Mouse (Mus musculus): ENCODE measurements around the gene Prc1. TPM values are rescaled to one million over a fixed set of nuclear protein-coding genes. Genes with fewer than 3 reads are reported as not detected.

The Prc1 gene
- 0.98 and 3.0 TPM in 2 replicates for polyA plus RNA-seq (2012; rRNA removed)

DNA sequence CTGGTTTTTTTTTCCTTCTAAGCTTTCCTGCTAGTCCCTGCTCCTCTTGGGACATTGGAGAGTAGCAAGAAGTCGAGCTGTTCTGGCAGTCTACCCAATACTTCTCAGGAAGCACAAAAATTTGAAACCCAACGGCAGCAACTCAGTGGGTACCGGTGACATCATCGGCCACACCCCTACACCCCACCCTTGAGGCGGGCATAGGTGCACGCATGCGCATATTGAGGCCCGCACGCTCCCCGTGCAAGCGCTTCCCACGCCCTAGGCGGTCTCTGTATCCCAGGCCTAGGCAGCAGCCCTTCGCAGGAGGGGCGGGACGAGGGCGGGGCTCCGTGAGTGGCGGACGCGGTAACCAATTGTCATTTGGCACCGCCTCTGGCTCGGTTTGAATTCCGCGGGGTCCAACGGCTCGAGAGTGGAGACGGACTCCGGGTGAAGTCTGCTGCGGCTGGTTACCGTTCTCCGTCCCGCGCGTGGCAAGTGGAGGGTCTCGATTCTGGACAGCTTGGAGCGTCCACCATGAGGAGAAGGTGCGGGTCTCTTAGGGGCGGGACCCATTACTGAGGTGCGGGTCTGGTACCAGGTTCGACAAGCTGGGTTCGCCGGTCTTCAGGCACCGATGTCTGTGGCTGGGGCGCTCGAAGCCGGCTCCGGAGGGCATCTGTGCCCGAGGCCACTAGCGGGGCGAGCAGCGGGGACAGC is at the start of gene Prc1:
Prc1 (plus strand) TSS at position 389 of the 702 bp plus-strand sequence.
- TF ChIP-seq CTCF (IDR thresholded peaks at IDR 0.05; ENCODE audit: extremely low read depth, insufficient read depth, low read length), result no peak
- no peak for TF ChIP-seq POLR2A (IDR thresholded peaks at IDR 0.05; ENCODE audit: extremely low read depth, insufficient read depth, low read length)
- H3K4me1 ChIP-seq (ENCODE audit: control insufficient read depth, insufficient read depth, low read length), result no peaks in the 10 kb centered on the region
- H3K4me3 ChIP-seq (ENCODE audit: insufficient read depth, low read length), result peak within 1 kb of the TSS; percentile 37
- no peak within 1 kb of the TSS for H3K27ac ChIP-seq (ENCODE audit: insufficient read depth, low read length)

DNA sequence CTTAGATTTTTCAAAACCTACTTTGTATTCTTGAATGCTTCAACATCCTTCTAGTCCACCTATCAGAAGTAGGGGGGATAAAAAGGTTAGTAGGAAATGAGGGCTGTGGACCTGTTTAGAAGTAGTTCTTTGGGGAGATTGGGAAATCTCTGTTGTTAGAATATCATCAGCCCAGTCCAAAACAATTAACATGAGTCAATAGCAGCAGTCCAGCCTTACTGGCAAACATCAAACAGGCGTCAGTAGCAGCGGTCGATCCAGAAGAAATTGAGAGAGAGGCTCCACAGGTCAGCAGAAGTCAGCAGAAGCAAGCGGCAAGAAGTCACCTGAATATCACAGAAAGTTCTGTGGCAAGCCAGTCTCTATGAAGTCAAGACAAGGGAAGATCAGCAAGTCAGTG is 49.4 kb upstream of the Prc1 start:
- Histone ChIP-seq H3K4me3 (ENCODE audit: insufficient read depth, low read length) (no peak overlapping the region), H3K4me1 (ENCODE audit: control insufficient read depth, insufficient read depth, low read length) (no peaks in the 10 kb centered on the region), H3K27ac (ENCODE audit: insufficient read depth, low read length) (no peak overlapping the region)
- no peak for TF ChIP-seq CTCF (IDR thresholded peaks at IDR 0.05; ENCODE audit: extremely low read depth, insufficient read depth, low read length)
- TF ChIP-seq POLR2A (IDR thresholded peaks at IDR 0.05; ENCODE audit: extremely low read depth, insufficient read depth, low read length), result no peak

DNA sequence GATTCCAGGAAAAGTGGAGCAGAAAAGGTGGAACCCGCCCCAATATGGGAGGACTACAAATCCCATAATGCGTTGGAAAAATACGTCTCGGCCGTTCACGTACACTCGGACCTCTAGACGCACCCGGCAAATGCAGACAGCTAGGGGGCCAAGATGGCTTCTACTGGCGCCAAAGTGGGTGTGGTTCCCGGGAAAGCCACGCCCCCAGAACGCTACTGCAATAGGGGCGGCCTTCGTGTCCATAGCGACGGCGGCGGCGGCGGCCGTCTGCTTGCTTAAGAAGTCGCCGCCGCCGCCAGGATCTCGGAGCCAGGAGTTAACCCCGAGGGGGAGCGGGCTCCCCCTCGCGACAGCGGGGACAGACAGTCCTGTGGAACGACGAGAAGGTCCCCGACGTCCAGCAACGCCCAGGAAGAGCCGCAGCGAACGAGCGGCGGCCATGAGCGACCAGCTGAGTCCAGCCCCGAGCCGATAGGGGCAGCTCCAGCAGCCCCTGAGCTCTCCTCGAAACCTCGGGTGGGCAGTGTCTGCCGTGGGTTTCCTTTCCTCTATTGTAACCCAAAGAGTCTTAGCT is 48.0 kb upstream of the Prc1 start, which contains the start of gene Ttll13:
Ttll13 (plus strand) TSS at position 229 of the 574 bp plus-strand sequence.
- H3K4me3 ChIP-seq (ENCODE audit: insufficient read depth, low read length), result peak within 1 kb of the TSS; percentile 50
- no peaks in the 10 kb centered on the region for H3K4me1 ChIP-seq (ENCODE audit: control insufficient read depth, insufficient read depth, low read length)
- 0 out of 2 replicates have a peak within 1 kb of the TSS, but pooled peaks have one; percentile 29 for H3K27ac ChIP-seq (ENCODE audit: insufficient read depth, low read length)
- TF ChIP-seq CTCF (IDR thresholded peaks at IDR 0.05; ENCODE audit: extremely low read depth, insufficient read depth, low read length) (no peak), POLR2A (IDR thresholded peaks at IDR 0.05; ENCODE audit: extremely low read depth, insufficient read depth, low read length) (0 out of 2 replicates have a peak, but pooled peaks have one; percentile 48)

DNA sequence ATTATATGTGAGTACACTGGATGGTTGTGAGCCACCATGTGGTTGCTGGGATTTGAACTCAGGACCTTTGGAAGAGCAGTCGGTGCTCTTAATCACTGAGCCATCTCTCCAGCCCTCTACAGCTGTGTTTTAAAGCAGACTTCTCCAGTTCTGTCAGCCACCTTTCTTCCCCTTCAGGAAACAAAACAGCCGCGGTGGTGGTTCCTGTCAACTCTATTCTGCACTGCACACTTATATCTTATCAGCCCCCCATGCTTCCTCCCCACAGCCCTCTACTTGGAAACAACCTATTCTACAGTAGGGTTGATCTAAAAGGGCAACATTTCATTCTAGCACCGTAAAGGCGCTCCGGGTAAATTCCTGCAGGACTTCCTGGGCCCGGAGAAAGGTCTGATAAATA is 47.4 kb upstream of the Prc1 start:
- H3K4me3 ChIP-seq (ENCODE audit: insufficient read depth, low read length), result peak overlapping the region; percentile 50; the same call in 1 of the 2 replicates
- TF ChIP-seq POLR2A (IDR thresholded peaks at IDR 0.05; ENCODE audit: extremely low read depth, insufficient read depth, low read length), result no peak
- no peak for TF ChIP-seq CTCF (IDR thresholded peaks at IDR 0.05; ENCODE audit: extremely low read depth, insufficient read depth, low read length)
- no peaks in the 10 kb centered on the region for H3K4me1 ChIP-seq (ENCODE audit: control insufficient read depth, insufficient read depth, low read length)
- no peak overlapping the region for H3K27ac ChIP-seq (ENCODE audit: insufficient read depth, low read length)

DNA sequence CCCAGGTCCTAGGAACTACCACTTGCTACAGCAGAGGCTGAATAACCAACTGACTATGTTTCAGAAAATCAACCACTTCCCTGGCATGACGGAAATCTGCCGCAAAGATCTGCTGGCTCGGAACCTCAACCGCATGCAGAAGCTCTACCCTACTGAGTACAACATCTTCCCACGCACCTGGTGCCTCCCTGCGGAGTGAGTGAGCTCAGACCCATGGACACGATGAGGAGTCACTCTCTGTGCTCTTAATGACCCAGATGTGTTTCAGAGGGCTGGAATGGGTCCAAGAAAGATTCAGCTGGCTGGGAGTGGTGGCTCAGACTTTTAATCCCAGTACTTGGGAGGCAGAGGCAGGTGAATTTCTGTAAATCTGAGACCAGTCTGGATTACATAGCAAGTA is 41.8 kb upstream of the Prc1 start:
- Histone ChIP-seq H3K4me3 (ENCODE audit: insufficient read depth, low read length) (no peak overlapping the region), H3K27ac (ENCODE audit: insufficient read depth, low read length) (no peak overlapping the region), H3K4me1 (ENCODE audit: control insufficient read depth, insufficient read depth, low read length) (no peaks in the 10 kb centered on the region)
- TF ChIP-seq POLR2A (IDR thresholded peaks at IDR 0.05; ENCODE audit: extremely low read depth, insufficient read depth, low read length) (no peak), CTCF (IDR thresholded peaks at IDR 0.05; ENCODE audit: extremely low read depth, insufficient read depth, low read length) (no peak)

DNA sequence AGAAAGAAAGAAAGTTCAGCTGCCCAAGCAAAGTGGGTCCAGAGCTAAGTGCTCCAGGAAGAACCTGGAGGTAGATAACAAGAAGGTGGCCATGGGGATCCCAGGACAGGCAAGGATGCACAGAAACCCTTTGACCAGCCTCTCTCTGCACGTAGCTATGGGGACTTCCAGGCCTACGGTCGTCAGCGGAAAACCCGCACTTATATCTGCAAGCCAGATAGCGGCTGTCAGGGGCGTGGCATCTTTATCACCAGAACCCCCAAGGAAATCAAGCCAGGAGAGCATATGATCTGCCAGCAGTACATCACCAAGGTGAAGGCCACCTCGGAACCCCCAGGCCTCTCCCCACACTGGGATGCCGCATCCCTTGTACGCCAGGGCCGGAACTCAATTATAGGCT is 41.4 kb upstream of the Prc1 start:
- H3K27ac ChIP-seq (ENCODE audit: insufficient read depth, low read length), result no peak overlapping the region

DNA sequence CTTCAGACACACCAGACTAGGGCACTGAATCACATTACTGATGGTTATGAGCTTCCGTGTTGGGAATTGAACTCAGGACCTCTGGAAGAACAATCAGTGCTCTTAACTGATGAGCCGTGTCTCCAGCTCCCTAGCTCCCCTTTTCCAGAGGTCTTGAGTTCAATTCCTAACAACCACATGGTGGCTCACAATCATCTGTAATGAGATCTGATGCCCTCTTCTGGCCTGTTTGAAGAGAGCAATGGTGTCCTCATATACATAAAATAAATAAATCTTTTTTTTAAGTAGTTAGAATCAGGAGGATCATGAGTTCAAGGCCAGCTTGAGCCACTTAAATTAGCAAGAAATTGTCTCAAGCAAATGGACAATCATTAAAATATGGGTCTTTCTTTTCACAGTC is 38.3 kb upstream of the Prc1 start:
- Histone ChIP-seq H3K4me3 (ENCODE audit: insufficient read depth, low read length) (no peak overlapping the region), H3K4me1 (ENCODE audit: control insufficient read depth, insufficient read depth, low read length) (no peaks in the 10 kb centered on the region), H3K27ac (ENCODE audit: insufficient read depth, low read length) (no peak overlapping the region)
- TF ChIP-seq CTCF (IDR thresholded peaks at IDR 0.05; ENCODE audit: extremely low read depth, insufficient read depth, low read length) (no peak), POLR2A (IDR thresholded peaks at IDR 0.05; ENCODE audit: extremely low read depth, insufficient read depth, low read length) (no peak)

More for the DNA sequence above, 41.4 kb upstream of the Prc1 start:
- no peaks in the 10 kb centered on the region for H3K4me1 ChIP-seq (ENCODE audit: control insufficient read depth, insufficient read depth, low read length)
- TF ChIP-seq CTCF (IDR thresholded peaks at IDR 0.05; ENCODE audit: extremely low read depth, insufficient read depth, low read length) (no peak), POLR2A (IDR thresholded peaks at IDR 0.05; ENCODE audit: extremely low read depth, insufficient read depth, low read length) (no peak)
- H3K4me3 ChIP-seq (ENCODE audit: insufficient read depth, low read length), result no peak overlapping the region

DNA sequence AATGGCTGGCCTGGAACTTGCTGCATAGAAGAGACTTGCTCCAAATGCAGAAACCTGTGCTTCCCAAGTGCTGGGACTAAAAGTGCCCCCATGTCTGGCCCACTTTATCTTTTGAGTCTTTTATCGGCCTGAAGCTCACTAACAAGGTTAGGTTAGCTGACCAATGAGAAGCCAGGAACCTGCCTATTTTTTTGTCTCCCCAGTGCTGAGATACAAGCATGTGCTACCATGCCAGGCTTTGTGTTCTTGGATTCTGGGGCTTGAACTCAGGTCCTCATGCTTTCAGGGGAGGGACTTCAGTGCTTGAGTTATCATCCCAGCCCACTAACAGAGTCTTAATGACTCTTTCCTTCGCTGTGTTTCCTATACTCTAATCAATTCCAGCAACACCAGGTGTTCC is 36.5 kb upstream of the Prc1 start:
- peaks cover 2% of the 10 kb centered on the region; the same call in 1 of the 2 replicates for H3K4me1 ChIP-seq (ENCODE audit: control insufficient read depth, insufficient read depth, low read length)
- H3K4me3 ChIP-seq (ENCODE audit: insufficient read depth, low read length), result no peak overlapping the region
- TF ChIP-seq POLR2A (IDR thresholded peaks at IDR 0.05; ENCODE audit: extremely low read depth, insufficient read depth, low read length) (no peak), CTCF (IDR thresholded peaks at IDR 0.05; ENCODE audit: extremely low read depth, insufficient read depth, low read length) (no peak)
- no peak overlapping the region for H3K27ac ChIP-seq (ENCODE audit: insufficient read depth, low read length)

DNA sequence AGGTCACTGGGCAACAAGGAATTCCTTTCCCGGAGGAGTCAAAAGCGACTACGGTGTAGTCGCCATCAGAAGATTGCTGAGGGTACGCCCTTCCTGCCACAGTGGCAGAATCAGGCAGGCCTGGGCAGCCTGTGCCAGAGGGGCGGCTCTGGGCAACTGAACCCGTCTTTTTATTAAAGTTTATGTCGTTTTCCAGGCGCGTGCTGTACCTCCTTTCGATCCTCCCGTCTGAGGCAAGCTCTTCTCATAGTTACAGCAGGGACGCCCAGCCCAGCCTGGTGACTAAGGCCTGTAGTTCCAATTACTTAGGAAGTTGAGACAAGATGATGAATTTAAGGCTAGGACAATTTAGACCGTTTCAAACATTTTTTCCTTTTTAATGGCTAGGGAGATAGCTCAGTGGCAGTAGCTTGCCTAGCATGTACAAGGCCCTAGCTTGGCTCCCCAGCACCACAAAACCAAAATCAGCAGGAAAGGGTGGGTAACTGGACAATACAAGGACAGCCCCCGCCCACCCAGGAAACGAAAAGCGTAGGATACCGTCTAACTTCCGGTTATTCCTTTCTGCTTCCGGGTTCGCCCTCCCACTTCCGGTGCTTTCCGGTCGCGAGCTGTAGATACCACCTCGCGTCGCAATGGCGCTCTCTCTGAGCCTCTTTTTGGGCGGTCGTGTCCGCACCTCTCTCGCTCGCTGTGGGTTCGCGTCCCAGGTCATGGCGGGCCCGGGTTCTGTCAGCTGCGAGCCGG is 33.5 kb upstream of the Prc1 start, which contains the start of gene Ngrn:
Ngrn (plus strand) TSS at position 591 of the 747 bp plus-strand sequence.
- TF ChIP-seq POLR2A (IDR thresholded peaks at IDR 0.05; ENCODE audit: extremely low read depth, insufficient read depth, low read length), result peak; percentile 90
- 0 out of 2 replicates have a peak, but pooled peaks have one; percentile 4 for TF ChIP-seq CTCF (IDR thresholded peaks at IDR 0.05; ENCODE audit: extremely low read depth, insufficient read depth, low read length)
- H3K27ac ChIP-seq (ENCODE audit: insufficient read depth, low read length), result peak within 1 kb of the TSS; percentile 36
- H3K4me3 ChIP-seq (ENCODE audit: insufficient read depth, low read length), result peak within 1 kb of the TSS; percentile 86
- H3K4me1 ChIP-seq (ENCODE audit: control insufficient read depth, insufficient read depth, low read length), result peaks cover 2% of the 10 kb centered on the region; the same call in 1 of the 2 replicates
